Mouse (Mus musculus): ENCODE results near the gene Actr5. TPM values are rescaled to one million over a fixed set of nuclear protein-coding genes. Genes with fewer than 3 reads are reported as not detected.

The Actr5 gene
- polyA plus RNA-seq, 1 experiment from 2014 or later = 9.7 TPM

DNA sequence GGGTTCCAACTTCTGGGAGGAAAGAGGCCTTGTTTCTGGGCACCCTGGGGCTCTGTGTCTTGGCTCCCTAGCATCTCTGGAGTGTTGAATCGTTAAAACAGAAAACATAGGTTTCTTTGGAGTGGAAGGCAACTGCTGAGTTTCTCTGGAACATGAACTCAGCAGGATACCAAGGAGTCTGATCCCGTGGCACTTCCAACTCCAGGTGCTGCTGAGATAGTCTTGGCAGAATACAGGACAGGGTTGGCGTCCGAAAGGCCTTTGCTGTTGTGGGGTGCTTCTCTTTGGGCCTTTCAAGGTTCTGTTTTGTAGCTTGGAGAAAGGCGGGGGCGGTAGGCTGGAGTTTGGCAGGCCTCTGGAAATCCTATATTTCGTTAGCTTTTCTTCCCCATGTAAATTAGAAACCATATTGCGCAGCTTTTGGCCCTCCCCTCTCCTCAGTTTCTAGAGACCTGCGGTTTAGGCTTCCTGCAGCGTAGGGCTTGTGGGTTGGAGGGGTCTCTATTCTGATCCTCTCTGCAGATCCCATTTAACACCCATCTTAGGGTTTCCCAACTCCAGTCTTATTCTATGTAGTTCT is 11.9 kb upstream of the Actr5 start:
- Histone ChIP-seq H3K4me1 (ENCODE audit: insufficient read depth, low read length) (peaks cover 29% of the 10 kb centered on the region), H3K4me3 (ENCODE audit: low read length) (no peak overlapping the region), H3K36me3 (ENCODE audit: insufficient read depth, low read length) (no peaks in the 10 kb centered on the region), H3K9me3 (ENCODE audit: low read length) (no peaks in the 10 kb centered on the region), H3K27me3 (ENCODE audit: insufficient read depth, low read length) (peaks cover 99% of the 10 kb centered on the region), H3K27ac (ENCODE audit: low read length) (no peak overlapping the region), H3K4me2 (replicated peaks; ENCODE audit: low read depth, low read length) (no peak overlapping the region), H3K9ac (replicated peaks; ENCODE audit: low read length) (no peak overlapping the region)
- no peak for ATAC-seq (ENCODE audit: low FRiP score, low TSS enrichment)
- 16% methylated on average over 10 of the region's 10 CpGs for whole genome bisulfite sequencing

DNA sequence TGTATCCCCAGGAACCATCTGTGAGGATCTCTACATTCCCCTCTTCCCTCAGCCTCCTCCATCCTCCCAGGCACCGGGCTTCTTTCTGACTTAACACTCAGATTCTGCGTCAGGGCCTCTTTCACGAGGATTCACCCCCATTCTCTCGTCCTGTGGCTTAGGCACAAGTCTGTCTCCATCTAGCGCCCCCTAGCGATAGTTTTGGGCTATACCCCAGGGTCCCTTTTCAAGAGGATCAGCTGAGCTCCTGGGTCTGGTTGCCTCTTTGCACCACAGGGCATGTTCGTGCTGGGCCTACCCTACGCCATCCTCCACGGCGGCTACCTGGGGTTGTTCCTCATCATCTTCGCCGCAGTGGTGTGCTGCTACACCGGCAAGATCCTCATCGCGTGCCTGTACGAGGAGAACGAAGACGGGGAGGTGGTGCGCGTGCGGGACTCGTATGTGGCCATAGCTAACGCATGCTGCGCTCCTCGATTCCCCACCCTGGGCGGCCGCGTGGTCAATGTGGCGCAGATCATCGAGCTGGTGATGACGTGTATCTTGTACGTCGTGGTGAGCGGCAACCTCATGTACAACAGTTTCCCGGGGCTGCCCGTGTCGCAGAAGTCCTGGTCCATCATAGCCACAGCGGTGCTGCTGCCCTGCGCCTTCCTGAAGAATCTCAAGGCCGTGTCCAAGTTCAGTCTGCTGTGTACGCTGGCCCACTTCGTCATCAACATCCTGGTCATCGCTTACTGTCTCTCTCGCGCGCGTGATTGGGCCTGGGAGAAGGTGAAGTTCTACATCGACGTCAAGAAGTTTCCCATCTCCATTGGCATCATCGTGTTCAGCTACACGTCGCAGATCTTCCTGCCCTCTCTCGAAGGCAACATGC is 10.9 kb upstream of the Actr5 start:
- ATAC-seq (ENCODE audit: low FRiP score, low TSS enrichment) = no peak
- 3% methylated on average over 53 of the region's 53 CpGs for WGBS

DNA sequence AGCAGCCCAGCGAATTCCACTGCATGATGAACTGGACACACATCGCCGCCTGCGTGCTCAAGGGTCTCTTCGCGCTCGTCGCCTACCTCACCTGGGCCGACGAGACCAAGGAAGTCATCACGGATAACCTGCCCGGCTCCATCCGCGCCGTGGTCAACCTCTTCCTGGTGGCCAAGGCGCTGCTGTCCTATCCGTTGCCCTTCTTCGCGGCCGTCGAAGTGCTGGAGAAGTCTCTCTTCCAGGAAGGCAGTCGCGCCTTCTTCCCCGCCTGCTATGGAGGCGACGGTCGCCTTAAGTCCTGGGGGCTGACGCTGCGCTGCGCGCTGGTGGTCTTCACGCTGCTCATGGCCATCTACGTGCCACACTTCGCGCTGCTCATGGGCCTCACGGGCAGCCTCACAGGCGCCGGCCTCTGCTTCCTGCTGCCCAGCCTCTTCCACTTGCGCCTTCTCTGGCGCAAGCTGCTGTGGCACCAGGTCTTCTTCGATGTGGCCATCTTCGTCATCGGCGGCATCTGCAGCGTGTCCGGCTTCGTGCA is 10.2 kb upstream of the Actr5 start:
- Histone ChIP-seq H3K4me2 (replicated peaks; ENCODE audit: low read depth, low read length) (peak overlapping the region; percentile 17; the same call in 1 of the 2 replicates), H3K36me3 (ENCODE audit: insufficient read depth, low read length) (no peaks in the 10 kb centered on the region), H3K9me3 (ENCODE audit: low read length) (no peaks in the 10 kb centered on the region), H3K27me3 (ENCODE audit: insufficient read depth, low read length) (peaks cover 99% of the 10 kb centered on the region), H3K27ac (ENCODE audit: low read length) (no peak overlapping the region), H3K4me3 (ENCODE audit: low read length) (peak overlapping the region; percentile 18), H3K4me1 (ENCODE audit: insufficient read depth, low read length) (peaks cover 26% of the 10 kb centered on the region), H3K9ac (replicated peaks; ENCODE audit: low read length) (no peak overlapping the region)
- 4% methylated on average over 47 of the region's 47 CpGs for WGBS
- no peak for ATAC-seq (ENCODE audit: low FRiP score, low TSS enrichment)

More for the DNA sequence above, 10.9 kb upstream of the Actr5 start:
- H3K27me3 ChIP-seq (ENCODE audit: insufficient read depth, low read length) = peaks cover 100% of the 10 kb centered on the region
- H3K4me1 ChIP-seq (ENCODE audit: insufficient read depth, low read length) = peaks cover 29% of the 10 kb centered on the region
- no peaks in the 10 kb centered on the region for H3K36me3 ChIP-seq (ENCODE audit: insufficient read depth, low read length)
- H3K9me3 ChIP-seq (ENCODE audit: low read length) = no peaks in the 10 kb centered on the region
- no peak overlapping the region for H3K4me2 ChIP-seq (replicated peaks; ENCODE audit: low read depth, low read length)
- H3K4me3 ChIP-seq (ENCODE audit: low read length) = no peak overlapping the region; the same call in 1 of the 2 replicates
- H3K9ac ChIP-seq (replicated peaks; ENCODE audit: low read length) = no peak overlapping the region
- H3K27ac ChIP-seq (ENCODE audit: low read length) = no peak overlapping the region

DNA sequence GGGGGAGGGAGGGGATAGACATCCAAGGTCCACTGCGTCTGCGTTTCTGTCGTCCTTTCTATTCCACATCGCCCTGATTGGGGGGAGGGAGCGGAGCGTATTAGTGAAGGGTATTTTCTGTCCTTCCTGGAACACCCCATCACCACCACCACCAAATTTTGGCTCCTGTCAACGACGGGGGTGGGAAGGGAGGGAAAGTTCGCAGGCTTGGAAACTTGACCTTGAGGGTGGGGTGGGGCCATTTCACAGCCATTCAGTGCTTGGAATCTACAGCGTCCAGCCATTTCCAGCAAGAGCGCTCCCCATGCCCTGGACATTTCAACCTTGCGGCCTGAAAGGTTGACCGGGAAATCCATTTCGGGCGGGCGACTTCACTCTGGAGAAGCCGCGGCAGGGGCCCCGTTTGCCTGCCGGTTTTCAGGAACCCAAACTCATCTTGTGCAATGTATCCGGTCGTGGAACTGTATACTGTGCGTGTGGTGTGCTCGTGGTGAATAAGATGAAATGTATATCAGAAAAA is 9.5 kb upstream of the Actr5 start:
- Histone ChIP-seq H3K9me3 (ENCODE audit: low read length) (no peaks in the 10 kb centered on the region), H3K4me1 (ENCODE audit: insufficient read depth, low read length) (peaks cover 19% of the 10 kb centered on the region), H3K27me3 (ENCODE audit: insufficient read depth, low read length) (peaks cover 97% of the 10 kb centered on the region), H3K4me3 (ENCODE audit: low read length) (peak overlapping the region; percentile 18), H3K9ac (replicated peaks; ENCODE audit: low read length) (no peak overlapping the region), H3K4me2 (replicated peaks; ENCODE audit: low read depth, low read length) (peak overlapping the region; percentile 17; the same call in 1 of the 2 replicates), H3K27ac (ENCODE audit: low read length) (no peak overlapping the region), H3K36me3 (ENCODE audit: insufficient read depth, low read length) (no peaks in the 10 kb centered on the region)
- 2% methylated on average over 24 of the region's 24 CpGs for WGBS
- no peak for ATAC-seq (ENCODE audit: low FRiP score, low TSS enrichment)

DNA sequence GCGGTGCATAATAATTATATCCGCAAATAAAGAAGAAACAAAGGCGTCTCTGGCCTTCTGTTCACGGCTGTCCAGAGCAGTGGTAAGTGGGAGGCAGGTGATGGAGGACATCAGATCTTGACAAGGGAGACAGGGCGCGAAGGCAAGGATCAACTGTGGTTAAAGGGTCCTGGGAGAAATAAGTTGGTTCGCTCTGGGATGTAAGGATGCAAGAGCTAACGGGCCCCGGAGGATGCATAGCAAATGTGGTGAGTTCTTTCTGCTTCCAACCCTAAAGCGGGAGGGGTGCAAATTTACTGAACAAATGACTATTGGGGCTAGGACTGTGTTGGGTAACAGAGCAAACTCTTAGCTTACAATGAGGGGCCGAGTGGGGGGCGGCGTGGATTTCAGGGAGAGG is 9.0 kb upstream of the Actr5 start:
- no peak for ATAC-seq (ENCODE audit: low FRiP score, low TSS enrichment)
- no peak overlapping the region for H3K9ac ChIP-seq (replicated peaks; ENCODE audit: low read length)
- no peak overlapping the region for H3K4me2 ChIP-seq (replicated peaks; ENCODE audit: low read depth, low read length)
- no peak overlapping the region for H3K27ac ChIP-seq (ENCODE audit: low read length)
- peaks cover 93% of the 10 kb centered on the region for H3K27me3 ChIP-seq (ENCODE audit: insufficient read depth, low read length)
- WGBS = 4% methylated on average over 13 of the region's 13 CpGs
- H3K36me3 ChIP-seq (ENCODE audit: insufficient read depth, low read length) = no peaks in the 10 kb centered on the region
- peaks cover 14% of the 10 kb centered on the region for H3K4me1 ChIP-seq (ENCODE audit: insufficient read depth, low read length)
- no peaks in the 10 kb centered on the region for H3K9me3 ChIP-seq (ENCODE audit: low read length)
- H3K4me3 ChIP-seq (ENCODE audit: low read length) = no peak overlapping the region

DNA sequence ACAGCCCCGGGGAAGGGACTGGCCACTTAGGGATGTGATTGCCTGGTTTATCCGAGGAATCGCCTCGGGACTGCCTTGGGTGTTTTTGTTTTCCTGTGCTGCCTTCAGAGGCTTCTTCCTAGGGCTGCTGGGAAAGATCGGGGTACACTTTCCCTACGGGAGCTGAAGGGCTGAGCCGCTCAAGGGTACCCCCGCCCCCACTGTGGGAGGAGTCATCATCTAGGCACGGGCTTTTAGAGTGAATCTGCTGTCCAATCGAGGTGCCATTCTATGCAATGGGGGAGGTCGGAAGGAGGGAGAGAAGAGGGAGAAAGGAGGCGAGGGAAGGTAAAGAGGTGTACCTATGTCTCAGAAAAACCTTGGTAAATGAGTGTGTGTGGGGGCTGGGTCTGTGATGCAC is 8.4 kb upstream of the Actr5 start:
- WGBS = 2% methylated on average over 12 of the region's 12 CpGs
- H3K27ac ChIP-seq (ENCODE audit: low read length) = no peak overlapping the region
- no peak overlapping the region for H3K4me3 ChIP-seq (ENCODE audit: low read length)
- H3K4me2 ChIP-seq (replicated peaks; ENCODE audit: low read depth, low read length) = no peak overlapping the region
- H3K4me1 ChIP-seq (ENCODE audit: insufficient read depth, low read length) = peaks cover 11% of the 10 kb centered on the region
- ATAC-seq (ENCODE audit: low FRiP score, low TSS enrichment) = no peak
- no peak overlapping the region for H3K9ac ChIP-seq (replicated peaks; ENCODE audit: low read length)
- H3K27me3 ChIP-seq (ENCODE audit: insufficient read depth, low read length) = peaks cover 89% of the 10 kb centered on the region
- no peaks in the 10 kb centered on the region for H3K36me3 ChIP-seq (ENCODE audit: insufficient read depth, low read length)
- no peaks in the 10 kb centered on the region for H3K9me3 ChIP-seq (ENCODE audit: low read length)

DNA sequence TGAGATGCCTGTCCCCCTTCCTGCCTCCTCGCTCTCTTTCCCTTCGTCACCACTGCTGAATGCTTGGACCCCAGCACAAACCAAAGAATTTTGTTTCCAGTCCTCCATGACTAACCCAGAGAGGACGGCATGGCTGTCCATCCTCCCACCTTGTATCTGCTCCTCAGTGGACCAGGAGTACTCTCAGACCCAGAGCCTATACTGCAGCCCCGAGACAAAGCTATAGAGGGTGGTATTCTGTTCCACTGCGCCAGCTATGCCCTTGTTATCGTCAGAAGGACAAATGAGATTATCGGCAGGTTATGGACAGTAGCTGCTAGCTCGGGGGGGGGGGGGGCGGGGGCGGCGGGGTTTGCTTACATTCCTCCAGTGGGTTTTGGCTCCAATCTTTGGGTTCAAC is 7.9 kb upstream of the Actr5 start:
- no peak overlapping the region for H3K4me3 ChIP-seq (ENCODE audit: low read length)
- H3K27me3 ChIP-seq (ENCODE audit: insufficient read depth, low read length) = peaks cover 86% of the 10 kb centered on the region
- no peaks in the 10 kb centered on the region for H3K36me3 ChIP-seq (ENCODE audit: insufficient read depth, low read length)
- no peak overlapping the region for H3K4me2 ChIP-seq (replicated peaks; ENCODE audit: low read depth, low read length)
- H3K27ac ChIP-seq (ENCODE audit: low read length) = no peak overlapping the region
- no peak for ATAC-seq (ENCODE audit: low FRiP score, low TSS enrichment)
- no peaks in the 10 kb centered on the region for H3K9me3 ChIP-seq (ENCODE audit: low read length)
- H3K9ac ChIP-seq (replicated peaks; ENCODE audit: low read length) = no peak overlapping the region
- H3K4me1 ChIP-seq (ENCODE audit: insufficient read depth, low read length) = peaks cover 11% of the 10 kb centered on the region
- 7% methylated on average over 11 of the region's 11 CpGs for WGBS

DNA sequence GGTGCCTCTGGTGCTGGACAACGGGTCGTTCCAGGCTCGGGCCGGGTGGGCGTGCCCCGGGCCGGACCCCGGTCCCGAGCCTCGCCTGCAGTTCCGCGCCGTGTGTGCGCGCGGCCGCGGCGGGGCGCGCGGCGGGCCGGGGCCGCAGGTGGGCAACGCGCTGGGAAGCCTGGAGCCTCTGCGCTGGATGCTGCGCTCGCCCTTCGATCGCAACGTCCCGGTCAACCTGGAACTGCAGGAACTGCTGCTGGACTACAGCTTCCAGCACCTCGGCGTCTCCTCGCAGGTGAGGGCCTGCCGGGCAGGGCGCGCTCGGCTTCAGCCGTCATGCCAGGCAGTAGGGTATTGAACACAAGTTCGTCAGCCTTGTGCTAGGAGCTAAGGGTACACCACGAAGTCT is 543 bp downstream of the Actr5 start:
- Histone ChIP-seq H3K9me3 (ENCODE audit: low read length) (no peaks in the 10 kb centered on the region), H3K4me3 (ENCODE audit: low read length) (peak overlapping the region; percentile 68), H3K27ac (ENCODE audit: low read length) (peak overlapping the region; percentile 94), H3K4me1 (ENCODE audit: insufficient read depth, low read length) (peaks cover 12% of the 10 kb centered on the region), H3K36me3 (ENCODE audit: insufficient read depth, low read length) (peaks cover 16% of the 10 kb centered on the region), H3K4me2 (replicated peaks; ENCODE audit: low read depth, low read length) (peak overlapping the region; percentile 84), H3K9ac (replicated peaks; ENCODE audit: low read length) (peak overlapping the region; percentile 81), H3K27me3 (ENCODE audit: insufficient read depth, low read length) (peaks cover 5% of the 10 kb centered on the region)
- under 1% methylated on average over 37 of the region's 44 CpGs for WGBS
- ATAC-seq (ENCODE audit: low FRiP score, low TSS enrichment) = peak; percentile 29; the same call in 1 of the 2 replicates

DNA sequence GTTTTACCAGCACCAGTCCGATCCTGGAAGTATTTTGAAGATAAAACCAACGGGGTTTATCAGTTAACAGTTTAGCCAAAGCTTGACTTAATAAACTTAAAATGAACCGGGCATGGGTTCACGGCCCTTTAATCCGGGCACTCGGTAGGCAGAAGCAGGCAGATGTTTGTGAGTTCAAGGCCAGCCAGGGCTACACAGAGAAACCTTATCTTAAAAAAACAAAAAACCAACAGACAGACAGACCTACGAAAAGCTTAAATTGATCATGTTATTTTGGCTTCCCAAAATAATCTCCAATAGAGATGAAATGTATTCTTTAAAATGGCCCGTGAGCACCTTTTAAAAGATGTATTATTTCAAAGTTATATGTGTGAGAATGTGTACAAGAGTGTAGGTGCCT is 1.0 kb downstream of the Actr5 start:
- Histone ChIP-seq H3K4me2 (replicated peaks; ENCODE audit: low read depth, low read length) (peak overlapping the region; percentile 84), H3K4me3 (ENCODE audit: low read length) (peak overlapping the region; percentile 68), H3K27me3 (ENCODE audit: insufficient read depth, low read length) (peaks cover 4% of the 10 kb centered on the region; the same call in 1 of the 2 replicates), H3K9ac (replicated peaks; ENCODE audit: low read length) (peak overlapping the region; percentile 81), H3K9me3 (ENCODE audit: low read length) (no peaks in the 10 kb centered on the region), H3K4me1 (ENCODE audit: insufficient read depth, low read length) (peaks cover 12% of the 10 kb centered on the region), H3K27ac (ENCODE audit: low read length) (no peak overlapping the region), H3K36me3 (ENCODE audit: insufficient read depth, low read length) (peaks cover 16% of the 10 kb centered on the region)
- ATAC-seq (ENCODE audit: low FRiP score, low TSS enrichment) = no peak
- WGBS = 39% methylated on average over 8 of the region's 8 CpGs

Measured in kidney, embryonic 16.5 days (tissue).